Mouse (Mus musculus) kidney, embryonic 15.5 days (tissue): ENCODE results near the gene Npr3. TPM values are rescaled to one million over a fixed set of nuclear protein-coding genes. Genes with fewer than 3 reads are reported as not detected.
"Not testable (repeated sequence)": the region's sequence is repeated elsewhere in the genome, so short reads cannot be mapped to it uniquely, and the experiment has no call there.

Experiments used
- ATAC-seq: fragments of 200-750 bp; cut with Nextera tagmentation; replicated peaks from 2 replicates; pipeline ENCODE4 v1.8.0; 2017; ENCODE audit warnings: moderate TSS enrichment; ENCODE audit not compliant: low FRiP score
- H3K27ac ChIP-seq: fragments of 300-500 bp; sonication (generic); 2 replicates; pipeline ENCODE4 v1.5.1; 2015; ENCODE audit warnings: mild to moderate bottlenecking, inconsistent platforms
- H3K27me3 ChIP-seq: fragments of 300-500 bp; sonication (generic); 2 replicates; pipeline ENCODE4 v1.6.1; 2015; ENCODE audit warnings: inconsistent platforms
- H3K36me3 ChIP-seq: fragments of 300-500 bp; sonication (generic); 2 replicates; pipeline ENCODE4 v1.6.1; 2015; ENCODE audit warnings: inconsistent platforms
- H3K4me1 ChIP-seq: fragments of 300-500 bp; sonication (generic); 2 replicates; pipeline ENCODE4 v1.6.1; 2015; ENCODE audit warnings: inconsistent platforms
- H3K4me2 ChIP-seq: fragments of 300-500 bp; sonication (generic); 2 replicates; pipeline ENCODE4 v1.6.1; 2015; ENCODE audit warnings: moderate library complexity, mild to moderate bottlenecking, inconsistent platforms
- H3K4me3 ChIP-seq: fragments of 300-500 bp; sonication (generic); replicated peaks from 2 replicates; pipeline ENCODE4 v1.5.1; 2015; ENCODE audit warnings: mild to moderate bottlenecking, inconsistent platforms
- H3K9ac ChIP-seq: fragments of 300-500 bp; sonication (generic); 2 replicates; pipeline ENCODE4 v1.6.1; 2015; ENCODE audit warnings: mild to moderate bottlenecking, inconsistent platforms
- H3K9me3 ChIP-seq: fragments of 300-500 bp; sonication (generic); replicated peaks from 2 replicates; pipeline ENCODE4 v1.6.1; 2016; ENCODE audit warnings: inconsistent platforms
- WGBS: fragments of 180-500 bp; shearing (Covaris S2); methylation state at CpG from one replicate; pipeline ENCODE4 v1.1.7; 2015; ENCODE audit warnings: mixed read lengths; 5-methylcytosine and 5-hydroxymethylcytosine counted together
- polyA plus RNA-seq: library from polyadenylated mRNA; unstranded; fragments of >200 nt; fragmentation: Nextera tagmentation; extraction: Ambion mirVana; gene quantifications from 2 replicates; pipeline ENCODE4 v1.2.1, GENCODE M21; 2015

The Npr3 gene
- polyA plus RNA-seq, 1 experiment from 2014 or later = 7.5 TPM

- Histone ChIP-seq H3K4me1 (peaks cover 7% of the 10 kb centered on the region; the same call in 1 of the 2 replicates), H3K9ac (no peak overlapping the region), H3K9me3 (no peaks in the 10 kb centered on the region), H3K27ac (0 out of 2 replicates have a peak overlapping the region, but pooled peaks have one; percentile 2), H3K4me3 (no peak overlapping the region), H3K4me2 (no peak overlapping the region), H3K27me3 (no peaks in the 10 kb centered on the region), H3K36me3 (no peaks in the 10 kb centered on the region)
- peak; percentile 43 for ATAC-seq
- WGBS = 48% methylated on average over 1 of the region's 1 CpGs
Observed at GRCm38 (mm10) chr15:11835913-11836312, 71.2 kb downstream of the Npr3 start.

DNA sequence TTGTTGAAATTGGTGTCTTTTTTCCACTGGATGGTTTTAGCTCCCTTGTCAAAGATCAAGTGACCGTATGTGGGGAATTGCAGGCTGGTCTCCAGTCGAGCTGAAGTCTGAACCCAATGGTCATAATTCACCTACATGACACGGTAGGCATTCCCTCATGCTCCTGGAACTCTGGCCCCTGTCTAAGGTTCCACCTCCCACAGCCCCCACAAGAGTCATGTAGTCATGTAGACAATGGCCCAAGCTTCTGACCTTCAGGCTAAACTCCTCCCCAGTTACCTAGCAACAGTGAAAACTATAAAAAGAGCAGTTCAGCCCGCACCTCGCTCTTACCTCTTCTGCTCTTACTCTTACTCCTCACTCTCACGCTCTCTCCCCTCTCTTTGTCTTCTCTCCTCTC is 84.7 kb downstream of the Npr3 start:
- not testable (repeated sequence) for H3K9ac ChIP-seq, H3K27ac ChIP-seq, H3K27me3 ChIP-seq, H3K4me1 ChIP-seq, H3K4me3 ChIP-seq, H3K4me2 ChIP-seq, H3K36me3 ChIP-seq, H3K9me3 ChIP-seq
- ATAC-seq = peak; percentile 81
- WGBS = 24% methylated on average over 6 of the region's 6 CpGs

- Histone ChIP-seq H3K4me2 (no peak overlapping the region), H3K36me3 (no peaks in the 10 kb centered on the region), H3K4me1 (no peaks in the 10 kb centered on the region), H3K27me3 (no peaks in the 10 kb centered on the region), H3K4me3 (no peak overlapping the region), H3K9ac (no peak overlapping the region), H3K27ac (no peak overlapping the region), H3K9me3 (no peaks in the 10 kb centered on the region)
- WGBS = 51% methylated on average over 4 of the region's 4 CpGs
- no peak for ATAC-seq
Observed at GRCm38 (mm10) chr15:11815551-11815950, 91.5 kb downstream of the Npr3 start.

DNA sequence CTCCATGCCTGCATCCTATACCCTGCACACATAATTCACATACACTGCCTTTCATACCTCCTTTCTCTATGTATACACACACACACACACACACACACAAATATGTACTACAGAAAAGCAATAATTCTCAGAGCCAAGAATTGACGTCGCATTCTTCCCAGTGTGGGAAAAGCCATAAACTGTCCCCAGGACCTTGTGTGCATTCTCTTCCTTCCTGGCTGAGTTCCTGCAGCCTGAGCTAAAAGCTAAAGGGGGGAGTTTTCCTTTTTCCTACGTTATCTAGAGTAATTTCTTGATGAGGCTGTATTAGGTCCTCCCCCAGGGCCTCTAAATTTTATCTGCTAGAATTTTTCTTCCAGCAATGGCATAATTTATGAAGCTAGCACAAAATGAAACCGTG is 103.5 kb downstream of the Npr3 start:
- ATAC-seq = 0 out of 2 replicates have a peak, but pooled peaks have one; percentile 33
- 0 out of 2 replicates have a peak, but pooled peaks cover 3% of the 10 kb centered on the region for H3K9me3 ChIP-seq
- H3K4me1 ChIP-seq = peaks cover 17% of the 10 kb centered on the region
- 30% methylated on average over 4 of the region's 4 CpGs for WGBS
- no peaks in the 10 kb centered on the region for H3K27me3 ChIP-seq
- H3K27ac ChIP-seq = 0 out of 2 replicates have a peak overlapping the region, but pooled peaks have one; percentile 69
- H3K4me2 ChIP-seq = no peak overlapping the region
- no peaks in the 10 kb centered on the region for H3K36me3 ChIP-seq
- H3K9ac ChIP-seq = no peak overlapping the region
- no peak overlapping the region for H3K4me3 ChIP-seq

GRCm38 (mm10) chr15:11801863-11802722 is 105.0 kb downstream of the Npr3 start:
- ATAC-seq = no peak
- WGBS = 58% methylated on average over 13 of the region's 13 CpGs
- peak overlapping the region; percentile 1; the same call in 1 of the 2 replicates for H3K27ac ChIP-seq

GRCm38 (mm10) chr15:11794632-11795031 is 112.5 kb downstream of the Npr3 start:
- 0 out of 2 replicates have a peak, but pooled peaks cover 3% of the 10 kb centered on the region for H3K9me3 ChIP-seq
- peak overlapping the region; percentile 59 for H3K27ac ChIP-seq
- peaks cover 25% of the 10 kb centered on the region for H3K4me1 ChIP-seq
- H3K9ac ChIP-seq = no peak overlapping the region
- peak; percentile 98 for ATAC-seq
- WGBS = 9% methylated on average over 2 of the region's 2 CpGs
- H3K27me3 ChIP-seq = no peaks in the 10 kb centered on the region
- H3K4me3 ChIP-seq = no peak overlapping the region
- H3K4me2 ChIP-seq = no peak overlapping the region
- no peaks in the 10 kb centered on the region for H3K36me3 ChIP-seq

More at GRCm38 (mm10) chr15:11801863-11802722, 105.0 kb downstream of the Npr3 start:
- Histone ChIP-seq H3K9me3 (0 out of 2 replicates have a peak, but pooled peaks cover 3% of the 10 kb centered on the region), H3K4me1 (peaks cover 17% of the 10 kb centered on the region), H3K9ac (no peak overlapping the region), H3K36me3 (no peaks in the 10 kb centered on the region), H3K27me3 (no peaks in the 10 kb centered on the region), H3K4me3 (no peak overlapping the region), H3K4me2 (no peak overlapping the region)

Other genes starting within 250 kb of the Npr3 start
- 721 and 865 TPM in 2 replicates for gene Sub1, start 89.7 kb upstream of the Npr3 start, polyA plus RNA-seq
- 108 and 109 TPM in 2 replicates for gene Zfr, start 210.5 kb upstream of the Npr3 start, polyA plus RNA-seq